Mouse (Mus musculus) gastrocnemius, adult 2 months (tissue): ENCODE measurements around the gene Gm49450. TPM values are rescaled to one million over a fixed set of nuclear protein-coding genes. Genes with fewer than 3 reads are reported as not detected.
"Not testable (repeated sequence)": the region's sequence is repeated elsewhere in the genome, so short reads cannot be mapped to it uniquely, and the experiment has no call there.

Experiments
- DNase-seq: peaks from one replicate; pipeline ENCODE4 v3.0.0; 2022
- H3K27ac ChIP-seq: fragments of 200-600 bp; 2 replicates; pipeline ENCODE4 v1.8.1; 2022; ENCODE audit warnings: mild to moderate bottlenecking
- H3K4me3 ChIP-seq: fragments of 200-600 bp; 2 replicates; pipeline ENCODE4 v1.8.1; 2022; ENCODE audit warnings: mild to moderate bottlenecking, moderate library complexity
- CTCF ChIP-seq: fragments of 200-600 bp; IDR thresholded peaks from 2 replicates; pipeline ENCODE4 v1.8.1; 2022; ENCODE audit warnings: antibody characterized with exemption, mild to moderate bottlenecking, moderate library complexity
- intact Hi-C: fragments of 180-260 bp; cut with DNase I; formaldehyde crosslinking; loops from one replicate; pipeline ENCODE4 v1.15.1; 2025
- total RNA-seq, 2 experiments: library from RNA; stranded (reverse); gene quantifications; 2 replicates each; pipeline ENCODE4 v1.2.3; 2021

Gene Gm49450
- total RNA-seq, 2 experiments from 2014 or later: not detected

- H3K27ac ChIP-seq: no peak overlapping the region
- TF ChIP-seq CTCF: no peak
- intact Hi-C loops: no loop called here
- no peak overlapping the region for H3K4me3 ChIP-seq
- no peak for DNase-seq
These were observed 5.6 kb upstream of the Gm49450 start for GRCm38 (mm10) chr15:98958901-98959420.

GRCm38 (mm10) chr15:98957475-98957874 is 4.1 kb upstream of the Gm49450 start:
- intact Hi-C loops: no loop called here
- no peak for DNase-seq
- no peak for TF ChIP-seq CTCF
- H3K4me3 ChIP-seq: no peak overlapping the region
- no peak overlapping the region for H3K27ac ChIP-seq

GRCm38 (mm10) chr15:98956000-98956399 is 2.6 kb upstream of the Gm49450 start:
- intact Hi-C loops: no loop called here
- no peak for TF ChIP-seq CTCF
- no peak overlapping the region for H3K27ac ChIP-seq
- DNase-seq: no peak
- H3K4me3 ChIP-seq: no peak overlapping the region

- intact Hi-C loops: no loop called here
- TF ChIP-seq CTCF: no peak
These were observed 2.0 kb upstream of the Gm49450 start for GRCm38 (mm10) chr15:98955324-98955723.

GRCm38 (mm10) chr15:98954425-98955253 is 1.3 kb upstream of the Gm49450 start:
- Histone ChIP-seq H3K27ac (peak overlapping the region; percentile 96), H3K4me3 (peak overlapping the region; percentile 91)
- intact Hi-C loops: no loop called here
- TF ChIP-seq CTCF: no peak
- no peak for DNase-seq

More at GRCm38 (mm10) chr15:98955324-98955723, 2.0 kb upstream of the Gm49450 start:
- no peak overlapping the region for H3K4me3 ChIP-seq
- peak overlapping the region; percentile 96; the same call in 1 of the 2 replicates for H3K27ac ChIP-seq
- no peak for DNase-seq

- peak; percentile 77 for DNase-seq
- TF ChIP-seq CTCF: peak; percentile 58
- Histone ChIP-seq H3K4me3 (peak overlapping the region; percentile 91), H3K27ac (peak overlapping the region; percentile 96)
- intact Hi-C loops: loop anchor here (1.0 kb wide), 1 partner anchor 40 kb away; no protein-coding TSS in a partner anchor
These were observed 475 bp downstream of the Gm49450 start for GRCm38 (mm10) chr15:98952751-98953400.

- peak overlapping the region; percentile 91 for H3K4me3 ChIP-seq
- intact Hi-C loops: no loop called here
- TF ChIP-seq CTCF: no peak
- peak overlapping the region; percentile 96 for H3K27ac ChIP-seq
- DNase-seq: no peak
These were observed 1.3 kb downstream of the Gm49450 start for GRCm38 (mm10) chr15:98952063-98952455.

GRCm38 (mm10) chr15:98951122-98952062 is 2.0 kb downstream of the Gm49450 start:
- H3K4me3 ChIP-seq: peak overlapping the region; percentile 91
- peak overlapping the region; percentile 96 for H3K27ac ChIP-seq
- intact Hi-C loops, DNase-seq: not testable (repeated sequence)

GRCm38 (mm10) chr15:98949607-98949892 is 3.8 kb downstream of the Gm49450 start:
- H3K27ac ChIP-seq: no peak overlapping the region
- DNase-seq: no peak
- intact Hi-C loops: no loop called here
- no peak for TF ChIP-seq CTCF
- no peak overlapping the region for H3K4me3 ChIP-seq

GRCm38 (mm10) chr15:98948857-98949606 is 4.3 kb downstream of the Gm49450 start:
- TF ChIP-seq CTCF: no peak
- no peak for DNase-seq
- intact Hi-C loops: no loop called here

GRCm38 (mm10) chr15:98948382-98948781 is 5.0 kb downstream of the Gm49450 start:
- DNase-seq: no peak
- TF ChIP-seq CTCF: no peak
- Histone ChIP-seq H3K4me3 (no peak overlapping the region), H3K27ac (no peak overlapping the region)
- intact Hi-C loops: no loop called here

More at GRCm38 (mm10) chr15:98948857-98949606, 4.3 kb downstream of the Gm49450 start:
- H3K4me3 ChIP-seq: no peak overlapping the region
- no peak overlapping the region for H3K27ac ChIP-seq

- intact Hi-C loops: no loop called here
- TF ChIP-seq CTCF: no peak
- no peak overlapping the region for H3K4me3 ChIP-seq
- no peak for DNase-seq
- H3K27ac ChIP-seq: no peak overlapping the region
These were observed 5.5 kb downstream of the Gm49450 start for GRCm38 (mm10) chr15:98947884-98948283.
